Mouse (Mus musculus): Measurements from ENCODE around the gene Hmox1.

Gene Hmox1

DNA sequence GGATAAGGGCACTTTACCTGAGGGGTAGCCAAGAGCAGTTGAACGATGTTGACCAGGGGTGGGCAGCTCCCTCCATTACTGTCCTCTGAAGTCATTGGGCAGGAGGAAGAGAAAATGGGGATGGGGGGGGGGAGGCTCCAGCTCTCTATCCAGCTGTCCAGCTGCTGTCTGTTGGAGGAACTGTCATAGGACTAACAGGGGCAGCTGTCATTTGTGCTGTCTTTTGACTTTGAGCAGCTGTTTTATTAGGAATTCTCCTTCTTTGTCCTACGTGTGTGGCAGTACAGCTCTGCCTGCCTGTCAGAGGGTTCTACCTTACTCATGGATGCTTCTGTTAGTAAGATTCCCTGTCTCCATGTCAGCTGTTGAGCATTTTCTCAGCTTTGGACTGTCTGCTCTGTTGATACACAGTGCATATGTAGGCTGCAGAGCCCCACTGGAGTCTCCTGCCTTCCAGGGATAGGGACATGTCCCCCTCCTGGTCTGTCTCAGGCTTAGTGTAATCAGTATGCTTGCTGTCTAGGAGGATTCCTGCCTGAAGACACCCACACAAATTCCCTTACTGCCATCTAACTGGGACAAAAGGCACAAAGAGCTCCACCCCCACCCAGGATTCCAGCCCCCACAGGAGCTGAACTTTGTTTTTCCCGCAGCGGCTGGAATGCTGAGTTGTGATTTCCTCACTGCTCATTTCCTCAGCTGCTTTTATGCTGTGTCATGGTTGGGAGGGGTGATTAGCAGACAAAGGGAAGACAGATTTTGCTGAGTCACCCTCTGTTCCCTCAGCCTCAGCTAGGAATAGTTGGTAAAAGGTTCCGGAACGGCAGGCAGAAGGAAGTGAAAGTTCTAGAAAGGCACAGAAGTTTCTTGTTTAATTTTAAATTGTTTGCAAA, 4.2 kb upstream of the Hmox1 start:
- peak; percentile 55 for DNase-seq (ENCODE audit: low read depth, low spot score)

DNA sequence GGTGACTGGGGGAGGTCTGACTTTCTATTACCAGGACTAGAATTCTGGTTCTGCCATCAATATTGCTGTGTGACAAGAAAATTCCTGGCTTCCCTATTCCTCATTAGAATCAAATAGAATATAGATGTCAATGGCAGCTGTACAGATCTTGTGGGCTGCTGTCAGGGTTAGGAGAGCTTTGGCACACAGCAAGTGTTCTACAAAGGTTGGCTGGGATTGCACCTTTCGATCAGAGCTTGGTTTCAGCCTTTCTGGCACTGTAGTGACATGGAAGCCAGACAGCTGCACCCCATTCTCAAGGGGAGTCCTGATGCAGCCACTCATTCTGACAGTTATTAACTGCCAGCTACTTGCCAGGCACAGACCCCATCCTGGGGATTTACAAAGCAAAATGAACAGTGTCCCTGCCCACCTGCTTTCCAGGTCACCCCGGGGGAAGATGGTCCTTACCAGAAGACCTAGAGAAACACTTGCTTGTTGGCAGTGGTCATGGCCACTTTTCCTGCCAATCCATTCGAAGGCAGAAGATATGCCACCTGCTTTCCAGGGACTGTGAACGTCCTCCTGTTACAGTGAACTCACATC, 2.5 kb upstream of the Hmox1 start:
- DNase-seq (ENCODE audit: low read depth, low spot score) = no peak

DNA sequence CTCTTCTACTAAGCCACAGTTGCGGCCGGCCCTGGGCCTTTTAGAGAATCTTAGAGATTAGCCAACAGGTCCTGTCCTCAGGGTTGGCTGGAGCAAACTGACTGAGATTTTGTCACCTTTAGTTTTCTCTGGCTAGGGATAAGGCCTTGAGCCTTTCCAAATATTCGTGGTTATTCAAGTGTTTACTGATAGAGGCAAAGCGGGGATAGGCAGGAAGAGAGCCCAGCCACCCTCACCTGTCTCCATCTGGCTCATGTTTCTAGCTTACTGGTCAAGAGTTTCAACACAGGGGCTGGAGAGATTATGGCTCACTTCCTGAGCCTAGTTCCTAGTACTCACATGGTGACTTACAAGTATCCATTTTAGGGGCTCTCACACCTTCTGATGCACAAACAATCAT, 9.5 kb downstream of the Hmox1 start:
- no peak for DNase-seq (ENCODE audit: low read depth, low spot score)

DNA sequence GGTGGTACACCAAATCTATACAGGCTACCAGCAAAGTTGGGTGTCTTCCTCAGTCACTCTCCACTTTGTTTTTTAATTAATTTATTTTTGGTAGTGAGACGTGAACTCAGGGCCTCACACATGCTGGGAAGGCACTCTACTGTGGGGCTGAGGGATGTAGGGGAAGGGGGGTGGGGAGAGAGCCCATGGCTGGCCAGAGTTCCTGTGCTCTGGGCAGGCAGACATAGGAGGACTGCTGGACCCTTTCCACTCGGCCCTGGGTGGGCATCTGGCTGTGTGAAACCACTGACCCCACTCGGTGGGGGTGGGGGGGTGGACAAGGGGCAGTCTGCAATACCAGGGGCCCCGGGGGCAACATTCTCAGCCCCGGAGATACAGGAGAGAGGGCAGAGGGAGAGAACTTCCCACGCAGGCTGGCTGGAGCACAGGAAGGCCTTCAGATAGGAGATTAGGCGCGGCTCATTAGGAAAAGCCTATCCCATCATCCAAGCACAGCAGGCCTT, 10.0 kb downstream of the Hmox1 start:
- DNase-seq (ENCODE audit: low read depth, low spot score) = no peak

DNA sequence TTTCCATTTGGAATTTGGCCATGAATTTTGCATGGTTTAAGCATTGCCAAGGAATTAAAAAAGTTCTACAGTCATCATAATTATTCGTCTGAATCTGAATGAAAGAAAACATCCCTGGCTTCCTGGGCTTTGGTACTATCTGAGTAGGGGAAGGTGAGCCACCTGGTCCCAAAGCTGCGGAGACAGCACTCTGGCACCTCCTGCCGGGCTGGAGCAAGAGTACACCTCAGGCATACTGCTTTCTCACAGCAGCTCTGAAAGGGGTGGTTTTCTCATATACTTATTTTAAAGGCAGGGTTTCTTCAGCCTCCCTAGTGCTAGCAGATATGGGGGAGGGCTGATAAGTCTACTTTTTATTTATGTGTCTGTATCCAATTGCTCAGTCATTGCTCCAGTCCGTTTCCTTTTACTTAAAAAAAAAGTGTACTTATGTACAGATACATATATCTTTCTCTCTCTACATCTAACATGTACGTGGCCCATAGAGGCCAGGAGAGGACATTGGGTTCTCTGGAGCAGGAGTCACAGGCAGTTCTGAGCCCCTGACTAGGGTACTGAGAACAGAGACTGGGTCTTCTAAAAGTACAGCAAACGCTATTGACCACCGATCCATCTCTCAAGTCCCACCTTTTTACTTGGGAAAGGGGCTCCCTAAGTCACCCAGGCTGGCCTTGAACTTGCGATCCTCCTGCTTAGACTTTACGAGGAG, 15.3 kb downstream of the Hmox1 start:
- DNase-seq (ENCODE audit: low read depth, low spot score) = peak; percentile 90

DNA sequence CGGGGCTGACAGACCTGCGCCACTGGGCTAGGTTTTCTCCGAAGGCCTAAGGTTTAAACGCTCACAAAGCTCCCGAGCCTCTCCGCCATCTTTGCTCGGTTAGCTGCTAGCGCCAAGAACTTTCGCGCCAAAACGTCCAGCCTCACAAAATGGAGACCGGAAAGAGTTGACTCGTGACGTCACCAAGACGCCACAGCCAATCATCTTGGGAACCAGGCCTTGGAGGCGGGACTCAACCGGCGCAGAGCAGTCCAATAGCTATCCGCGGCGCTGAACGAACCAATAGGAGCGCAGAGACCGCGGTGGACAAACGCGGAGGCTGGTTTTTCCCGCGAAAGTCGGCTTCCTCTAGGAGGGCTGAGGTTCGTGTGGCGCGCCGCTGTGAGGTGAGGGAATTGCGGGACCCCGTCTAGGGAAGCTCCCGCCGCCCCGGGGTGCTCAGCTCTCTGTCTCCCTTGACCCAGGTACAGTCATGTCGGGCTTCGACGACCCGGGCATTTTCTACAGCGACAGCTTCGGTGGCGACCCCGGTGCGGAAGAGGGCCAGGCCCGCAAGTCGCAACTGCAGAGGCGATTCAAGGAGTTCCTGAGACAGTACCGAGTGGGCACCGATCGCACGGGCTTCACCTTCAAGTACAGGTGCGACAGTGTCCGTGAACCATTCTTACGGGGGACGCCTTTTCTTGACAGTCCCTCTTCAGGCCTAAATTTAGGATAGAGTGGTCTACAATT, 16.0 kb downstream of the Hmox1 start, which contains the start of gene Mcm5:
TSS of gene Mcm5 (plus strand) at position 334 of the 732 bp plus-strand sequence.
- peak; percentile 100 for DNase-seq (ENCODE audit: low read depth, low spot score)

DNA sequence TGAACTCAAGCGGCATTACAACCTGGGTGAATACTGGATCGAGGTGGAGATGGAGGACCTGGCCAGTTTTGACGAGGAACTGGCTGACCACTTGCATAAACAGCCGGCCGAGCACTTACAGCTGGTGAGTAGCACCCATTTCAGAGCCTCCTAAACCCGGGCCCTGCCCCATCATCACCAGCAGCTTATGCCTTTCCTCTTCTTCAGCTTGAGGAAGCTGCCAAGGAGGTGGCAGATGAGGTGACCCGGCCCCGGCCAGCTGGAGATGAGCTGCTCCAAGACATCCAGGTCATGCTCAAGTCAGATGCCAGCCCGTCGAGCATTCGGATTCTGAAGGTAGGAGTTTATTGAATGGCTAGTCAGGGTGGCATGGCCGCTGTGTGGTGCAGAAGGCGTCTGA, 16.7 kb downstream of the Hmox1 start:
- DNase-seq (ENCODE audit: low read depth, low spot score) = no peak

DNA sequence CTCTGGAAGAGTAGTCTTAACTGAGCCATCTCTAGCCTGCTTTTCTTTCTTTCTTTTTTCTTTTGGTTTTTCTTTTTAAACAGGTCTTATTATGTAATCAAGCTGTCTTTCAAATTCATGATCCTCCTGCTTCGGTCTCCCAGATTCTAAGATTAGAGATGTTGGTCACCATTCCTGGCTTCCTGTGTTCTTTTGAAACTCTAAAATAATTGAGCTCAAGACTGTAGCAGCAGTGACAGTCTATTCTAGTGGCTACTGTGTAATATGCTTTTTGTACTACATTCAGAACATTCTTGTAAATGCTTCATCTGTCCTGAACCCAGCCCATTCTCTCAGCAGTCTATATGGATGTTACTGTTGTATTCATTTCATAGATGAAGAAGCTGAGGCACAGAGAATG, 25.1 kb downstream of the Hmox1 start:
- no peak for DNase-seq (ENCODE audit: low read depth, low spot score)

DNA sequence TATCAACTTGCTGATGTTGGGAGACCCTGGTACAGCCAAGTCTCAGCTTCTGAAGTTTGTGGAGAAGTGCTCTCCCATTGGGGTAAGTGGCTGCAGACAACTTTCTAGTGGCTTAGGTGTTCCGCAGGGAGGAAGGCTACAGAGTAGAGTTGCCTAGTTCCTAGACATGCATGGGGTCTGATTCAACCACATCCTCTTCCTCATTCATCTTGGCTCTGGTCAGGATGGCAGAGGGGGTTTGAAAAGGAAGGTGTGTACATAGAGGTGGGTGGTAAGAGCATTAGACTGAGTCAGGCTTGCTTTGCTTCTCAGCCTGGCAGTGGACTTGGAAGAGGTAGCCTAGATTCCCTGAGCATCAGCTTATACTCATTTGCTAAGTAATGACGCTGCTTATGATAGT, 25.9 kb downstream of the Hmox1 start:
- no peak for DNase-seq (ENCODE audit: low read depth, low spot score)

DNA sequence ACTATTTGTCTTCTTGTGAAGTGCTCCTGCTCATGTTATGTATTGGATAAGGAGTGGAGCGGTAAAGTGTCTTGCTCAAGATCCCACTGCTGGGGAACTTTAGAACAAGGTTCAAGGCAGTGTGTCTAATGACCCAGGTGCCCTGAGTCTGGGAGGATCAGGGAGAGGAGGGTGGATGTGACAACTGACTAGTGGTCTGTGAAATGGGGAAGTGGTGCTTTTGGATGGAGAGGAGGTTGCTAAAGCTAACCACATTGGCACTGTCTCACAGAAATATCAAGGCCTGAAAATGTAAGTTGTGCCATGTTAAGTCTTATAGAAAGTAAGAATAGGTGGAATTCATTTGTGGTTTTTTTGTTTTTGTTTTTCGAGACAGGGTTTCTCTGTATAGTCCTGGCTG, 26.3 kb downstream of the Hmox1 start:
- peak; percentile 76 for DNase-seq (ENCODE audit: low read depth, low spot score)

DNA sequence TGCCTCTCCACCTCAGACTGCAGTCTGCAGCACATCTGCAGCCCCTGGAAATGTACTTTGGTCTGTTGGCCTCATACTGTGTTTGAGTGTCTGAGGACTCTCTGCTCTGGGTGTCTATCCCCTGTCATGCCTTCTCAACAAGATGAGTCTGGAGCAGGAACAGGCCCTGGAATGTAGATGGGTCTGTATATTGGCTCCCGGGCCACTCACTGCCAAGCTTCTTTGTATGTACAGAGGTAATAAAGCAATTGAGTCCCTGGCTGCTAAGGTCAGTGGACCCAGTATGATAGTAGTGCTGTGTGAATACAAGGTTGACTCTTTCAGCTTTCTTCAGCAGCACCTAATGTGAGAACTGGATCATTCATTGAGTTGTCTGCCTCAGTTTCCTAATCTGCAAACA, 34.0 kb downstream of the Hmox1 start:
- DNase-seq (ENCODE audit: low read depth, low spot score) = no peak

DNA sequence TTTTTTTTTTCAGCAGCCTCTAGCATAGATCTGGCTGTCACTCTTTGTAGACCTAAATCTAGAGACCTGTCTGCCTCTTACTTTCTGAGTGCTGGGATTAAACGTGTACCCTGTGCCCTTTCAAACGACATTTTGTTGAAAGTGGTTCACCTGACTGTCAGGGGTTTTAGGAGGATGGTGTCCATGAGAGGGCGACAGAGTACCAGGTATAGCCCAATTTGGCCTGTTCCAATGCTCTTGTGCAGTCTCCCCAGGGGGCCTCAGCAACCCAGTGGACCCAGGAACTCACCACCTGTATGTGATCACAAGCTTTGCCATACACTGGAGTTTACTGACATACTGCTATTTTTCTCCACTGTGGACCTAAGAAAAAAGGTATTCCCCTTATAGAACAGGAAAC, 39.1 kb downstream of the Hmox1 start:
- DNase-seq (ENCODE audit: low read depth, low spot score) = peak; percentile 54

DNA sequence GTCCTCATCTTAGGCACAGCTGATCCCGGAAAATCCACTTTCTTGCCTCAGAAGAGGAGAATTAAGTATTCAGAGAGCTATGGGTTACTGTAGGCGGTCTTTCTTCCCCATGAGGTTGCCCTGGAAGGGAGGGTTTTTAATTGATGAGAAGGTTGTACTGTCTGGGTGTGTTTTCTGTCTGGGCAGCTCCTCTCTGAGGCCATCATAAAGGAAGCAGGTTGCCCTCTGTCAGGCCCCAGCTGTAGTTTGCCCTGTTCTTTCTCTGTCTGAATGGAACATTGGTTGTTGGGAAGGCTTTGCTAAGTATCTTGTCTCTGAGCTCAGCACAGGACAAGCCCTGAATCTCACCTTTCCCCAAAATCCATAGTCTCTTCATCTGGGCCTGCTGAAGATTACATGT, 40.0 kb downstream of the Hmox1 start:
- DNase-seq (ENCODE audit: low read depth, low spot score) = no peak

DNA sequence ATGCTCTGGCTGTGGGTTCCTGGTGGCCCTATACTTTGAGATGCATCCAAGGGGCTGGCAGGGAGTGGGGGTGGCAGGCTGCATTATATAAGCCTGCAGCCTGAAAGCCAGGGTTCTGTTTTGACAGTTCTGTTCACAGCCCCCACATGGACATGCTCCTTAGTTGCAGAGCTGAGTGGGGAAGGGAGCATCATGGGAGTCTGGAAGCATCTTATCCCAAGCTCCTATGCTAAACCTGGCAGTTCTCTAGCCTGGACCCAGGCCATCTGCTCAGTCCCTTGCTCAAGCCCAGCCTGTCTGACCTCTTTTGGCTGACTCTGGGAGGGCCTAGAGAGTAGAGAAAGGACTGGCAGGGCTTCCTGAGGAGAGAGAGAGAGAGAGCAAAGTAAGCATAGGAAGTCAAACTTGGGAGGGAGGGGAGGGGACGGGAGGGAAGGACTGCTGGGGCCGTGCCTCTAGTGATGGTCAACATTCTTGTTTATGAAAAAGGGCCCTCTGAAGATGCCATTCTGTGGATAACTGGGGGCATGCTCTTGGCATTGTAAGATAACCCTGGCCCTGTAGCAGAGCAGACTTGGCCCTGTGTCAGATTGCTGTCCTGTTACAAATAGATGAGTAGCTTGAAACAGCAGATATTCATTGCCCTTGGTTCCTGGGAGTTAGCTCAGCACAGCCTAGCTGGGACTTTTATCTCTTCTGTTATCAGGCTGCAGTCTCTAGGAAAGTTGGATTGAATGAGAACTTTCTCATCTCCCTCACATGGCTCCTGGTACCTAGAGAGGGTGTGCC, 41.4 kb downstream of the Hmox1 start:
- no peak for DNase-seq (ENCODE audit: low read depth, low spot score)

DNA sequence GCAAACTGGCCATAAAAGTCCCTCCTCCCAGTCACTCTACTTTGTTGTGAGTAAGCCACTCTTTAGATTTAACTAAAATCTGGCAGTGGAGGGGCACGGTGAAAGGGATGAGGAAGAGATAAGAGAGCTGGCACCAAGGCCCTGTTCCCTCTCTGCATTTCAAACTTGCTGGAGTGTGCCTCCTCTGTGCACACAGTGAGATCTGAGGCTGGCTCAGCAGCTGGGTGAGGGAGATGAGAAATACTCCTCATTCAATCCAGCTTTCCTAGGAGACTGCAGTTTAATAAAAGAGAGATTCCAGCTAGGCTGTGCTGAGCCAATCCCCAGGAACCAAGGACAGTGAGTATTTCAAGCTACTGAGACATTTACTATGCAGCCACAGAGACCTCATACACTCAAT, 42.3 kb downstream of the Hmox1 start:
- DNase-seq (ENCODE audit: low read depth, low spot score) = no peak

DNA sequence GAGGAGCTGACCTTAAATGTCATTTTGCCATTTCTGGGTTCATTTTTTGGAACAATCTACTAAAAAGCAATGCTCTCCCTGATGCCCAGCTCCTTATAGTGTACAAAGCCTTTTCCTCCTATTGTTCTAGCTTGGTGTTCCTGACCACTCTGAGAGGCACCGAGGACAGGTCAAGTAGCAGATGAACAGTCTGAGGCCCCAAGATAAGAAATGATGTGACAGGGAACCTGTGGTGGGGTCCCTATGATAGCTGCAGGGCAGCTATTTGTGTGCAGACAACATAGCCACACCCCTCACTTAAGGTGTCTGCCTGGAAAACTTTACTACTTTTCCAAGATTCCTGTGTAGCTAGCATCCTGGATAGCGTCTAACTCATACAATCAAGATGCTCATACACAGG, 42.8 kb downstream of the Hmox1 start:
- no peak for DNase-seq (ENCODE audit: low read depth, low spot score)

DNA sequence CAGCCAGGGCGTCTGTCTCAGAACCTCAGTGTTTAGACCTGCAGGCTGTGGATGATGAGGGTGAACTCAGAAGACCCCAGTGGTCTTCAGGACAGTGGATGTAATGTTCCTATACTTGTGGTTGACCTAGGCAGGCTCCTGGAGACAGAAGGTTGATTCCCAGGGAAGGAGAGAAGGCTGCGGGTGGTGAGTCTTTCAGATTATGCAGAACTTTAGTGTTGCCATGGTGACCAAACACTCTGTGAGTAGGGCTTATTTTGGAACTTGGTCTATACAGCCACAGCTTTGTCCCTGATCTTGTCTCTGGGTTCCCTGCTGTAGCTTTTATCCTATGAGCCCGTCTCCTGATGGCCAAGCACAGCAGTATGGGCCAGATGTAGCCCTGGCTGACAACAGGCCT, 44.1 kb downstream of the Hmox1 start:
- DNase-seq (ENCODE audit: low read depth, low spot score) = no peak

Measured in A20 (cell line).